Mouse (Mus musculus) embryonic facial prominence, embryonic 14.5 days (tissue): ENCODE measurements around the gene Pitpnm2. TPM values are rescaled to one million over a fixed set of nuclear protein-coding genes. Genes with fewer than 3 reads are reported as not detected.
A peak's percentile ranks its signal among the peaks of the same experiment; 100 is the strongest.

Source experiments
- ATAC-seq: fragments of 200-750 bp; cut with Nextera tagmentation; 2 replicates; pipeline ENCODE4 v1.8.0; 2017; ENCODE audit warnings: low read depth, moderate number of reproducible peaks, moderate TSS enrichment
- DNase-seq: peaks from one replicate; pipeline ENCODE4 v3.0.0-alpha.2; 2015; ENCODE audit warnings: low spot score
- H3K27ac ChIP-seq: fragments of 300-500 bp; sonication (generic); replicated peaks from 2 replicates; pipeline ENCODE4 v1.5.1; 2014; ENCODE audit warnings: low read depth, mild to moderate bottlenecking, low read length, moderate library complexity
- H3K27me3 ChIP-seq: fragments of 300-500 bp; sonication (generic); replicated peaks from 2 replicates; pipeline ENCODE4 v1.6.1; 2014; ENCODE audit warnings: low read length; ENCODE audit not compliant: control insufficient read depth, insufficient read depth
- H3K36me3 ChIP-seq: fragments of 300-500 bp; sonication (generic); 2 replicates; pipeline ENCODE4 v1.6.1; 2014; ENCODE audit warnings: low read length, mixed read lengths; ENCODE audit not compliant: control insufficient read depth, insufficient read depth
- H3K4me1 ChIP-seq: fragments of 300-500 bp; sonication (generic); 2 replicates; pipeline ENCODE4 v1.6.1; 2014; ENCODE audit warnings: antibody characterized with exemption, low read length; ENCODE audit not compliant: control insufficient read depth, insufficient read depth
- H3K4me2 ChIP-seq: fragments of 300-500 bp; sonication (generic); 2 replicates; pipeline ENCODE4 v1.6.1; 2014; ENCODE audit warnings: low read depth, mild to moderate bottlenecking, low read length, moderate library complexity, mixed read lengths
- H3K4me3 ChIP-seq: fragments of 300-500 bp; sonication (generic); 2 replicates; pipeline ENCODE4 v1.5.1; 2014; ENCODE audit warnings: low read depth, mild to moderate bottlenecking, low read length
- H3K9ac ChIP-seq: fragments of 300-500 bp; sonication (generic); 2 replicates; pipeline ENCODE4 v1.6.1; 2014; ENCODE audit warnings: low read depth, mild to moderate bottlenecking, low read length, moderate library complexity, mixed read lengths
- H3K9me3 ChIP-seq: fragments of 300-500 bp; sonication (generic); 2 replicates; pipeline ENCODE4 v1.6.1; 2016; ENCODE audit warnings: low read length; ENCODE audit not compliant: control insufficient read depth
- WGBS: fragments of 180-500 bp; shearing (Covaris S2); extraction: QIAGEN DNeasy Blood & Tissue Kit; methylation state at CpG from one replicate; pipeline ENCODE4 v1.1.7; 2014; 5-methylcytosine and 5-hydroxymethylcytosine counted together
- polyA plus RNA-seq: library from polyadenylated mRNA; unstranded; fragments of >200 nt; fragmentation: Nextera tagmentation; extraction: Ambion mirVana; gene quantifications from 2 replicates; pipeline ENCODE4 v1.2.1, GENCODE M21; 2014

Pitpnm2 gene
- polyA plus RNA-seq, 1 experiment from 2014 or later = 7.6 TPM

DNA sequence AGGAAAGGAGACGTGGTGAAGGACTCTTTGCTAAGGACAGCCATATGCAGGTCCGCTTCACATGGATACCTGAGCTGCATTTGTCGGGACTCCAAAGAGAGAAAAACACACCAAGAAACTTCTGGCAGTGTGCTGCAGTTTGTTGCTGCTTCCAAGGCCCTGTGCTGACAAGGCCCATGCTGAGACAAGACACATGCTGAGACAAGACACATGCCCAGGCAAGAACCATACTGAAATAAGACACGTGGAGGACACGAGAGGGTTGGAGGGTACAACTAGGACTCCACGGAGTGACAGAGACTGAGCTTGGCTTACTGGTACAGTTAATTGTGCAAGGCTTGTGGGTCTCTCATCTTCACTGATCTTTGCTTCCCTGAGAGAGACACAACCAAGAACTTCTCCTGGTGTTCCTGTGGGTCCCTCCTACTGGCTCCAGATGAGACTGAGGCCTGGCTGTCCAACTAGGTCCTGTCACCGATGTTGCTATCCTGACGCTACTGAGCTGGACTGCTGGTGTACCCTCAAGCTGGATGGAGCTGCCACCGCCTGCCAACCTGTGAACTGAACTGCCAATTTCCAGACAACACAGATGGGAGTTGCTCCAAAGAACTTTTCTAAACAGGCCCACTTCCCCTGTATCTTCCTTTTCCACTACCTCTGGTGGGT lies 6.2 kb downstream of the Pitpnm2 start:
- 84% methylated on average over 9 of the region's 9 CpGs for WGBS
- DNase-seq = no peak

GRCm38 (mm10) chr5:124241686-124242444 lies 7.7 kb downstream of the Pitpnm2 start:
- peaks cover 20% of the 10 kb centered on the region for H3K4me1 ChIP-seq
- DNase-seq (peak; percentile 56), ATAC-seq (peak; percentile 67)
- H3K27me3 ChIP-seq = no peaks in the 10 kb centered on the region
- no peak overlapping the region for H3K4me3 ChIP-seq
- H3K27ac ChIP-seq = no peak overlapping the region
- 28% methylated on average over 10 of the region's 10 CpGs for WGBS
- H3K4me2 ChIP-seq = peak overlapping the region; percentile 43
- H3K36me3 ChIP-seq = peaks cover 17% of the 10 kb centered on the region; the same call in 1 of the 2 replicates
- no peaks in the 10 kb centered on the region for H3K9me3 ChIP-seq
- H3K9ac ChIP-seq = peak overlapping the region; percentile 40; the same call in 1 of the 2 replicates

More for the DNA sequence above, 6.2 kb downstream of the Pitpnm2 start:
- Histone ChIP-seq H3K27ac (no peak overlapping the region), H3K9ac (no peak overlapping the region), H3K4me1 (peaks cover 21% of the 10 kb centered on the region), H3K4me2 (no peak overlapping the region), H3K36me3 (peaks cover 18% of the 10 kb centered on the region; the same call in 1 of the 2 replicates), H3K27me3 (no peaks in the 10 kb centered on the region), H3K9me3 (no peaks in the 10 kb centered on the region), H3K4me3 (no peak overlapping the region)
- no peak for ATAC-seq

DNA sequence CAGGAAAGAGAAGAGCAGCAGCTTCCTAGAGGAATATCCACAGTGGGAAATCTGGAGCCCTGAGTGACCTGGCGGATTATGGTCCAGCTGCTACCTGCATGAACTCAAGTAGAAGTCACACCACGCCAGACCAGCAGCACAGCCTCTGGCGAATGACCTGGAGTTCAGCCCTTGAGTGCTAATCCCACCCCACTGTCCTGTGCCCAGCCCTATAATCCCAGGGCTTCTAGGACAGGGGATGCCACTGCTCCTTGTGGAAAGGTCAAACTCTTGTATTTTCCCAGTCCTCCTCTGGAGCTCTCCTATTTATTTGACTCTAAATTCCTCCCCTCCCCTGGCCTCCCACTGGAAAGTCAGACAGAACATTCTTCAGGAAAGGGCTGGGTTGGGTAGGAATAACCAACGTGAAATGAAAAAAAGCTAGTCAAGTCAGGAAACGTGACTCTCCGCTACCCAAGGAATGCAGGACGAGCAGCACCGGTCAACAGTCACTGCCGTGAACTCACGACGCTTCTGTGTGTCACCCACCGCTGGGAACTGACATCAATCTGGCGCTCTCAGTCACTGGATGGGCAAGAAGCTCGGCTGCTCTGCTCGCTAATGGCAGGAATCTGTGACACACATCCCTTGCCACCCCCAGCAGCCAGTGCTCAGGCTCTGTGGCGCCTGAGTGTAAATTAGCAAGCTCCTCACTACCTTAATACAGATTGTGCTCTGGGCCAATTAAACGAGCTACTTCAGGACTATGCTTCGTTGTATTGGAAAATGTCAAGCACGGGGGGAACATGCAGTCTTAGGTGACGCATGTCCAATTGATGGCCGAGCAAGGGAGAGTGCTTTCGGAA lies 8.5 kb downstream of the Pitpnm2 start:
- Histone ChIP-seq H3K4me1 (peaks cover 20% of the 10 kb centered on the region), H3K4me3 (0 out of 2 replicates have a peak overlapping the region, but pooled peaks have one; percentile 5), H3K4me2 (peak overlapping the region; percentile 43), H3K9me3 (no peaks in the 10 kb centered on the region), H3K36me3 (peaks cover 10% of the 10 kb centered on the region; the same call in 1 of the 2 replicates), H3K27me3 (no peaks in the 10 kb centered on the region), H3K9ac (0 out of 2 replicates have a peak overlapping the region, but pooled peaks have one; percentile 19), H3K27ac (no peak overlapping the region; the same call in 1 of the 2 replicates)
- WGBS = 28% methylated on average over 22 of the region's 22 CpGs
- DNase-seq (peak; percentile 51), ATAC-seq (0 out of 2 replicates have a peak, but pooled peaks have one; percentile 19)

DNA sequence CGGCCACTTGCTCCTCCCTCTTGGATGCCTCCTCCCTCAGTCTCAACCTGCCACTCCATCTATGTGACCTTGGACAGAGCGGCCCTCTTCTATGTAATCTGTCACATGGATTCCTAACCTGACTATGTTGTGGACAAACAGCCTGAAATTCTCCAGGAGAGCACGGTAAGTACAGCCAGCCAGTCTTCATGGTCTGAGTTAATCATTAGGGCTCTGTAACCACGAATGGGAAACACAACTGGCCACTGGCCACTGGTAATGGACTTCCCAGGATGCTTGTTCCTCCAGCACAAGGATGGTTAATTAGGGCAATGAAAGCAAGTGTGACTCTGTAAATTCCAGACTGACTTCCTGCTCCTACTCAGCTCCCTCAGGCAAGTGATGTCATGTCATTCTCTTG lies 13.4 kb downstream of the Pitpnm2 start:
- 83% methylated on average over 4 of the region's 4 CpGs for WGBS
- DNase-seq = no peak
- Histone ChIP-seq H3K4me3 (no peak overlapping the region), H3K27me3 (no peaks in the 10 kb centered on the region), H3K4me2 (no peak overlapping the region), H3K9me3 (no peaks in the 10 kb centered on the region), H3K27ac (no peak overlapping the region), H3K9ac (no peak overlapping the region), H3K36me3 (no peaks in the 10 kb centered on the region), H3K4me1 (peaks cover 8% of the 10 kb centered on the region)
- no peak for ATAC-seq

DNA sequence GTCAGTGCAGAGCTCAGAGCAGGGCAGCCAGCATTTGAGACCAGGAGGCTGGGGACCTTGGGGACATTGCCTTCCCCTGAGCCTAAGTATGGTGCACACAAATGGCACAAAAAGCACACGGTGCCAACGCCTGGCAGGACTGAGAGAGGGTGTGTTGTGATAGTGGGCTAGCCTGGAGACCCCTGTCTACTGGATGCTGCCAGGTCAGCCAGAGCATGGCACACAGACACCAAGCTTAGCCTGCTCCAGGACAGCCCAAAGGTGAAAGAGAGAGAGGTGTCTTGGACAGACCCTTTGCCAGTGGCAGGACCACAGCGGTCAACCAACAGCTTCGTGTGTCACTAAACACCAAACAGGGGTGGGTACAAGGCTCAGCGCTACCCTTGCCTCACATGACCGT lies 14.8 kb downstream of the Pitpnm2 start:
- Histone ChIP-seq H3K4me3 (no peak overlapping the region), H3K9me3 (no peaks in the 10 kb centered on the region), H3K27ac (no peak overlapping the region), H3K4me2 (no peak overlapping the region), H3K4me1 (no peaks in the 10 kb centered on the region), H3K27me3 (no peaks in the 10 kb centered on the region), H3K9ac (no peak overlapping the region), H3K36me3 (no peaks in the 10 kb centered on the region)
- WGBS = 92% methylated on average over 6 of the region's 6 CpGs
- no peak for ATAC-seq
- no peak for DNase-seq

DNA sequence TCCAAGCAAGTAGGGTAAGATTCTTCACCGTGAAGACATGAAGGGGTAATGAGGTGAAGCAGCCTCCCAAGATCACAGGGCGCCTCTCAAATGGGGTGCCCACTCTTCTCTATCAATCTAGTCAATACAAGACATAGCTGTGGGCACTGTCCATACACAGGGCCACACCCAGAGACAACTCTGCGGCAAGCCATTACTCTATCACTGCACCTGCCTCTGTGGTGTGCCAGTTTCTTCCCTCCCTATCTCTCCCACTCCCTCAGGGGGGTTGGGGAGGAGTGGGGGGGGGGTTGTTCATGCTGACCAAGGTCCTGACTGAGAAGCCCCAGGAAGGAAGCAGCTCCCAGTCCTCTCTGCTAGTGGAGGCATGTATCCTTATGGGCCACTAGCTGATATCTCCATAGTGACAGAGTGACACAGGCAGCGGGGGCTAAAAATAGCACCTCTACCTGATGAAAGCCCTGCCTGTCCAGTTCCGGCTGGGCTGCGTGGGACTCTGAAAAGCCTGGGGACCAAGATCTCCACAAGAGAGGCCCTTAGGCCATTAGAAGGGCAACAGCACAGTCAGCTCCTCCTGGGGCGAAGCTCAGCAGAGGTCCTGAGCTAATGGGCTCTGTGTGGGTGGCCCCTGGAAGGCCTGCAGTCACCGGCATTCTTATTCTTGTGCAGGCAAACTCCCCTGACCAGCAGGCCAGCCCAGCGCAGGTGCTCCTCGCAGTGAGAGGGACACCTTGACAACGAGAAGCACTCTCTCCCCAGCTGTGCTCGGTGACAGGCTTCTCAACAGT lies 15.5 kb downstream of the Pitpnm2 start:
- H3K4me1 ChIP-seq = no peaks in the 10 kb centered on the region
- no peaks in the 10 kb centered on the region for H3K36me3 ChIP-seq
- DNase-seq (no peak), ATAC-seq (no peak)
- WGBS = 50% methylated on average over 12 of the region's 12 CpGs
- H3K27me3 ChIP-seq = no peaks in the 10 kb centered on the region
- H3K9ac ChIP-seq = no peak overlapping the region; the same call in 1 of the 2 replicates
- H3K4me3 ChIP-seq = no peak overlapping the region
- H3K9me3 ChIP-seq = no peaks in the 10 kb centered on the region
- H3K27ac ChIP-seq = no peak overlapping the region
- H3K4me2 ChIP-seq = no peak overlapping the region

DNA sequence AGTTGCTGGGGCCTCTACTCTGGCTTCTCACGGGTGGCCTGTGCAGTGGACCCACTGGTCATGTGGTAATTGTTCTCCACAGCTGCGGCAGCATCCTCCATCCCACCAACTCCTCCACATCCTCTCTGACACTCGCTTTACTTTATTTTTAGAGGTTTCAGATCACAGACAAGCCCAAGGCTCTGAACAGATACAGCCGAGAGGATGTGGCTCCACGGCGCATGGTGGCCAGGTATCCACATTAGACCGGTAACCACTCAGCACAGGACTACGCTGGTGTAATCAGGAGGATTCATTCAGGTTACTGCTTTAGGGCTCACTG lies 16.5 kb downstream of the Pitpnm2 start:
- ATAC-seq (no peak), DNase-seq (no peak)
- Histone ChIP-seq H3K4me2 (no peak overlapping the region), H3K27me3 (no peaks in the 10 kb centered on the region), H3K4me1 (no peaks in the 10 kb centered on the region), H3K27ac (no peak overlapping the region), H3K4me3 (no peak overlapping the region), H3K36me3 (no peaks in the 10 kb centered on the region), H3K9me3 (no peaks in the 10 kb centered on the region), H3K9ac (no peak overlapping the region)
- 70% methylated on average over 8 of the region's 8 CpGs for WGBS
